22 mouse cellular contexts compared by ENCODE assay signal in the genomic region with DNA sequence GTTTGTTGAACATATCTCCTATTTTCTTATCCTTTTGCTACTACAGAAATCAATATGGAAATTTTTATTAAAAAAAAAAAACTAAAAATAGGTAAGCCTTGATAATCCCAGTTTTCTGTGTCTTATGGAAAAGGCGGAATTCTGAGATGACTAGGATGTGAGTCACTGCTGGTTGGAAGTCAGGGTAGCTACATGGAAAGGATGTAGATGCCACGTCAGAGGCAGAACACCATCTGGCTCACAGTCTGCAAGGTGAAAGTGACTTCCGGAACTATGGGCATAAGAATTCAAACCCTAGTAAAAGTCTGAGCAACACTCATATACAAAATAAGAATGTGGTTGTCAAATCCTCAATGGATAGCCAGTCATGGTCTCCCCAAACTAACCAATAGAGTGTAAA.
DNase-seq lines count a peak whose midpoint lies in the region; TF ChIP-seq lines count a peak whose summit lies in the region.
"Had no signal": no experiment of that assay in that cellular context is flagged by ENCODE, and none has a peak within 500 bp of the region (broad histone marks: within the 10 kb centered on the region; RNA-seq: fewer than 3 reads in every experiment).

No protein-coding gene starts in this region.

- H3K36me3 ChIP-seq in C2C12 (ENCODE audit: control insufficient read depth, insufficient read depth) = no peaks in the 10 kb centered on the region
- H3K36me3 ChIP-seq: embryonic facial prominence, embryonic 13.5 days; embryonic facial prominence, embryonic 15.5 days; forebrain, embryonic 10.5 days; forebrain, embryonic 12.5 days had no signal

- TF ChIP-seq CTCF in C2C12 (IDR thresholded peaks at IDR 0.05; ENCODE audit: control insufficient read depth, insufficient read depth, insufficient read length) = no peak

- no peaks in the 10 kb centered on the region for H3K27me3 ChIP-seq in C2C12 (ENCODE audit: control insufficient read depth, insufficient read depth, insufficient read length)
- H3K27me3 ChIP-seq: embryonic facial prominence, embryonic 13.5 days; embryonic facial prominence, embryonic 15.5 days; forebrain, embryonic 12.5 days had no signal

- H3K4me3 ChIP-seq in C2C12 (ENCODE audit: insufficient read depth, poor library complexity, severe bottlenecking) = no peak overlapping the region
- H3K4me3 ChIP-seq: embryonic facial prominence, embryonic 13.5 days; embryonic facial prominence, embryonic 15.5 days; erythroblast, embryonic 14.5 days; forebrain, embryonic 10.5 days; forebrain, embryonic 12.5 days had no signal

- H3K79me3 ChIP-seq in C2C12 (ENCODE audit: low read depth) = no peaks in the 10 kb centered on the region

- H3K79me2 ChIP-seq in C2C12 (ENCODE audit: control insufficient read depth, insufficient read depth) = no peaks in the 10 kb centered on the region

- H3ac ChIP-seq in C2C12 (ENCODE audit: control insufficient read depth, insufficient read length, low read depth) = no peak overlapping the region

- peak; percentile 7 to 29 for DNase-seq in left cerebral cortex, adult 18-20 months (ENCODE audit: low spot score in 2 of 2)
- DNase-seq in left cerebral cortex, adult 11 months (ENCODE audit: low spot score) = no peak
- DNase-seq in right cerebral cortex, adult 2 months (ENCODE audit: low spot score in 2 of 2) = peak; percentile 9 to 20
- DNase-seq in right cerebral cortex, postnatal 4 days = no peak
- DNase-seq in cerebellum, adult 11-12 months = no peak
- DNase-seq in gastrocnemius, adult 8-10 months (ENCODE audit: low spot score in 2 of 2) = no peak
- DNase-seq: adrenal gland, adult 2 months; adrenal gland, postnatal 10 days; adrenal gland, postnatal 25 days; B cell, adult 2 months; cerebellum, adult 18-20 months; cerebellum, adult 8-10 months; cerebellum, adult 9-11 months; cerebellum, postnatal 14 days; cerebellum, postnatal 36 days; embryo, embryonic 11 days had no signal

TF ChIP-seq in C2C12, 6 proteins besides CTCF, POLR2A, EP300 and RAD21:
- TF ChIP-seq USF1 (IDR thresholded peaks at IDR 0.05; ENCODE audit: low read depth) (no peak), MYOD1 (IDR thresholded peaks at IDR 0.05; ENCODE audit: control insufficient read depth, insufficient read length, low read depth) (peak; percentile 22), CEBPB (IDR thresholded peaks at IDR 0.05; ENCODE audit: low read depth) (no peak), FOSL1 (IDR thresholded peaks at IDR 0.05; ENCODE audit: insufficient read depth, low read length, poor library complexity, severe bottlenecking) (no peak)

Comparison
In these comparisons a context has a peak if more than half of its experiments do, and no peak if none do; other contexts are left out.
1. DNase-seq: peak in left cerebral cortex, adult 18-20 months (2 of 2) and right cerebral cortex, adult 2 months (2 of 2); none in left cerebral cortex, adult 11 months (single experiment), right cerebral cortex, postnatal 4 days (single experiment), cerebellum, adult 11-12 months (single experiment) and gastrocnemius, adult 8-10 months (0 of 2).